Mouse (Mus musculus) CD4-positive, CD25-positive, alpha-beta regulatory T cell, adult 4 months (primary cell): ENCODE results near the gene Trim7. TPM values are rescaled to one million over a fixed set of nuclear protein-coding genes. Genes with fewer than 3 reads are reported as not detected.
"Not testable (repeated sequence)": the region's sequence is repeated elsewhere in the genome, so short reads cannot be mapped to it uniquely, and the experiment has no call there.

Experiments used
- ATAC-seq: one replicate; pipeline ENCODE4 v1.8.0; 2017
- polyA plus RNA-seq, 2 experiments: library from polyadenylated mRNA; unstranded; fragments of 100-300 nt; shearing (Covaris generic); gene quantifications; one replicate each; pipeline ENCODE4 v1.2.1; 2017

Trim7 gene
- polyA plus RNA-seq, 2 experiments from 2014 or later, result 0.77 to 2.1 TPM

- ATAC-seq, result no peak
Observed at GRCm38 (mm10) chr11:48827926-48828325, 2.0 kb downstream of the Trim7 start.

GRCm38 (mm10) chr11:48830279-48830678 lies 4.3 kb downstream of the Trim7 start:
- ATAC-seq, result no peak

- ATAC-seq, result no peak
Observed at GRCm38 (mm10) chr11:48831273-48831672, 5.3 kb downstream of the Trim7 start.

- ATAC-seq, result peak; percentile 21
Observed at GRCm38 (mm10) chr11:48833078-48833730, 7.3 kb downstream of the Trim7 start.

GRCm38 (mm10) chr11:48833731-48834639 lies 8.0 kb downstream of the Trim7 start:
- ATAC-seq, result peak; percentile 73

GRCm38 (mm10) chr11:48835923-48836322 lies 10.0 kb downstream of the Trim7 start:
- ATAC-seq, result no peak

GRCm38 (mm10) chr11:48836990-48837309 lies 11.0 kb downstream of the Trim7 start:
- no peak for ATAC-seq

- peak; percentile 40 for ATAC-seq
Observed at GRCm38 (mm10) chr11:48837310-48838180, 11.6 kb downstream of the Trim7 start.

GRCm38 (mm10) chr11:48838181-48838797 lies 12.3 kb downstream of the Trim7 start:
- ATAC-seq, result peak; percentile 19

- ATAC-seq, result no peak
Observed at GRCm38 (mm10) chr11:48838879-48839680, 13.1 kb downstream of the Trim7 start.

GRCm38 (mm10) chr11:48840805-48841204 lies 14.9 kb downstream of the Trim7 start:
- ATAC-seq, result no peak

GRCm38 (mm10) chr11:48841213-48841612 lies 15.3 kb downstream of the Trim7 start:
- no peak for ATAC-seq

- peak; percentile 32 for ATAC-seq
Observed at GRCm38 (mm10) chr11:48842378-48842792, 16.4 kb downstream of the Trim7 start.

GRCm38 (mm10) chr11:48843202-48843601 lies 17.3 kb downstream of the Trim7 start:
- no peak for ATAC-seq

GRCm38 (mm10) chr11:48844309-48844708 lies 18.4 kb downstream of the Trim7 start:
- ATAC-seq, result no peak

GRCm38 (mm10) chr11:48845244-48845815 lies 19.4 kb downstream of the Trim7 start:
- ATAC-seq, result no peak

- ATAC-seq, result not testable (repeated sequence)
Observed at GRCm38 (mm10) chr11:48846362-48846761, 20.4 kb downstream of the Trim7 start.

- ATAC-seq, result no peak
Observed at GRCm38 (mm10) chr11:48846881-48847280, 20.9 kb downstream of the Trim7 start.

- ATAC-seq, result no peak
Observed at GRCm38 (mm10) chr11:48850240-48850639, 24.3 kb downstream of the Trim7 start.

GRCm38 (mm10) chr11:48851270-48851995 lies 25.5 kb downstream of the Trim7 start:
- no peak for ATAC-seq
